Mouse (Mus musculus) cortical plate, adult 2 months (tissue): ENCODE results near the gene Vmn2r7.

Experiments
- CTCF ChIP-seq: fragments of 200-500 bp; IDR thresholded peaks from 2 replicates; pipeline ENCODE4 v1.5.1; 2011; ENCODE audit warnings: mild to moderate bottlenecking, control low read depth, low read length; ENCODE audit not compliant: insufficient read depth; ENCODE audit errors: extremely low read depth
- POLR2A ChIP-seq: fragments of 200-500 bp; IDR thresholded peaks from 2 replicates; pipeline ENCODE4 v1.6.1; 2011; ENCODE audit warnings: mild to moderate bottlenecking, low read length, control low read depth; ENCODE audit not compliant: insufficient read depth; ENCODE audit errors: extremely low read depth

DNA sequence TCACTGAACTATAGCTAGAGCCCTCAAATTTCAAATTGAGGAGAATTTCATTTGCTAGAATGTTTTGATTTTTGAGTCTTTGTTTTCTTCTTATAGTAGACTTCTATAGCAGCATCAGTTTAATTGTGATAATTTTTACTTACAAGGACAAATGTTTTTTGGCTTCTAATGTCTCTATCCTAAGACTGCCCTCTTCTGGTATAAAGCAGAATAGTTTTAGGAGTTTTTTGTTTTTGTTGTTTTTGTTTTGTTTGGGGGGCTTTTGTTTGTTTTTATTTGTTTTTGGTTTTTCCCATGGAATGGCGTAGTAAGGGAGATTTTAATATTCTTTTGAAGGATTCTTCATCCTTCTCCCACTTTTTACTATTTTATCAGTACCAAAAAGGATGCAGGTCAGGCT is 45.2 kb upstream of the Vmn2r7 start:
- TF ChIP-seq CTCF (no peak), POLR2A (no peak)
